ENCODE assay signal across 8 mouse cellular contexts in genomic region chr12:75656580-75656979, GRCm38 (mm10). TPM values are rescaled to one million over a fixed set of nuclear protein-coding genes. Genes with fewer than 3 reads are reported as not detected.
DNase-seq lines count a peak whose midpoint lies in the region; ATAC-seq and TF ChIP-seq lines count a peak whose summit lies in the region.

No protein-coding gene starts in this region.

- H3K4me3 ChIP-seq in bone marrow macrophage, adult 2 months (ENCODE audit: insufficient read depth, low read length) = no peak overlapping the region
- H3K4me3 ChIP-seq in liver, embryonic 11.5 days (ENCODE audit: low read depth, low read length) = no peak overlapping the region

- TF ChIP-seq POLR2A in bone marrow macrophage, adult 2 months (IDR thresholded peaks at IDR 0.05; ENCODE audit: borderline replicate concordance, low read depth, low read length) = no peak

- no peaks in the 10 kb centered on the region for H3K27me3 ChIP-seq in liver, embryonic 11.5 days (replicated peaks; ENCODE audit: control insufficient read depth, insufficient read depth, low read length)

- no peaks in the 10 kb centered on the region for H3K9me3 ChIP-seq in liver, embryonic 11.5 days (ENCODE audit: control insufficient read depth, low read length)

- H3K9ac ChIP-seq in liver, embryonic 11.5 days (ENCODE audit: low read depth, low read length) = no peak overlapping the region

- H3K36me3 ChIP-seq in liver, embryonic 11.5 days (ENCODE audit: control insufficient read depth, insufficient read depth, low read length) = no peaks in the 10 kb centered on the region

- peaks cover 24% of the 10 kb centered on the region for H3K4me1 ChIP-seq in bone marrow macrophage, adult 2 months (ENCODE audit: control insufficient read depth, insufficient read depth, low read length)
- 0 out of 2 replicates have a peak, but pooled peaks cover 3% of the 10 kb centered on the region for H3K4me1 ChIP-seq in liver, embryonic 11.5 days (replicated peaks; ENCODE audit: control insufficient read depth, insufficient read depth, low read length)

- peak; percentile 15 to 39 for DNase-seq in heart, adult 18-20 months
- DNase-seq in heart, postnatal 25 days (ENCODE audit: low spot score) = no peak
- DNase-seq in A20 (ENCODE audit: low read depth, low spot score) = peak; percentile 37
- peak; percentile 19 to 27 for DNase-seq in heart, postnatal 36 days
- no peak for DNase-seq in liver, embryonic 11.5 days (ENCODE audit: low spot score)
- DNase-seq in right cerebral cortex, postnatal 4 days = peak; percentile 40
- no peak for DNase-seq in urinary bladder, postnatal 10 days (ENCODE audit: low spot score)

- peak; percentile 53; the same call in 1 of the 2 replicates for ATAC-seq in liver, embryonic 11.5 days (replicated peaks; ENCODE audit: low FRiP score)

- WGBS in liver, embryonic 11.5 days = 59% methylated on average over 3 of the region's 3 CpGs

- H3K4me2 ChIP-seq in liver, embryonic 11.5 days = no peak overlapping the region

- no peak overlapping the region for H3K27ac ChIP-seq in bone marrow macrophage, adult 2 months (ENCODE audit: insufficient read depth, low read depth, low read length)
- H3K27ac ChIP-seq in liver, embryonic 11.5 days (ENCODE audit: low read depth, low read length) = no peak overlapping the region

- intact Hi-C loops in heart, postnatal 25 days (cut with DNase I) = loop anchor here (2.0 kb wide), 1 partner anchor 192 kb away; no protein-coding TSS in a partner anchor
- intact Hi-C loops in heart, postnatal 36 days (cut with DNase I) = loop anchor here (1.0 to 10.0 kb wide), 2 partner anchors 192 to 1342 kb away; partner anchors contain the start of gene Gm11042

- 0 out of 2 replicates have a peak, but pooled peaks have one; percentile 17 for TF ChIP-seq CTCF in bone marrow macrophage, adult 2 months (IDR thresholded peaks at IDR 0.05; ENCODE audit: low read depth, low read length)

RNA-seq across cellular contexts. Expression of gene Wdr89, which starts 12.8 kb away (rescaled TPM):
- 1 to 10 TPM; 3.0 to 3.1 TPM for total RNA-seq in heart, adult 18-20 months (2021)
- 1 to 10 TPM; 2.5 to 2.6 TPM for total RNA-seq in heart, postnatal 25 days (2021)
- polyA plus RNA-seq in bone marrow macrophage, adult 2 months (2012; ENCODE audit: insufficient read depth, insufficient read length, missing spikeins) = 13.7 and 15.0 TPM in 2 replicates
- 1 to 10 TPM; 2.4 to 2.9 TPM for total RNA-seq in heart, postnatal 36 days (2021)
- 16.5 and 17.3 TPM in 2 replicates for polyA plus RNA-seq in liver, embryonic 11.5 days (2014; fragmentation: Nextera tagmentation; extraction: Ambion mirVana)

Comparison
In these comparisons a context has a peak if more than half of its experiments do, and no peak if none do; other contexts are left out.
1. DNase-seq: peak in heart, adult 18-20 months (2 of 2), A20 (single experiment), heart, postnatal 36 days (2 of 2) and right cerebral cortex, postnatal 4 days (single experiment); none in heart, postnatal 25 days (single experiment), liver, embryonic 11.5 days (single experiment) and urinary bladder, postnatal 10 days (single experiment).